Mouse (Mus musculus) layer of hippocampus, postnatal 10 days (tissue): ENCODE data around the gene Stard10. TPM values are rescaled to one million over a fixed set of nuclear protein-coding genes. Genes with fewer than 3 reads are reported as not detected.

Experiments
- DNase-seq, 2 experiments: peaks; one replicate each; pipeline ENCODE4 v3.0.0; 2021; ENCODE audit warnings: low spot score in 2 of 2
- long read RNA-seq: library from polyadenylated mRNA; stranded (forward); transcript quantifications from one replicate; pipeline ENCODE4 v2.0.0, GENCODE M21; 2023
- total RNA-seq, 2 experiments: library from RNA; stranded (reverse); gene quantifications; 2 replicates each; pipeline ENCODE4 v1.2.3; 2021

Gene Stard10
- 10 to 100 TPM; 13.3 to 15.7 TPM for total RNA-seq
- long read RNA-seq, transcript Stard10-201 (7 exons, 1,400 nt): major isoform, 13 of 17 reads
- long read RNA-seq, partial matches to known transcripts: 1 of 17 reads
- long read RNA-seq, other reads (novel, unspliced or antisense): 3 of 17 reads

DNA sequence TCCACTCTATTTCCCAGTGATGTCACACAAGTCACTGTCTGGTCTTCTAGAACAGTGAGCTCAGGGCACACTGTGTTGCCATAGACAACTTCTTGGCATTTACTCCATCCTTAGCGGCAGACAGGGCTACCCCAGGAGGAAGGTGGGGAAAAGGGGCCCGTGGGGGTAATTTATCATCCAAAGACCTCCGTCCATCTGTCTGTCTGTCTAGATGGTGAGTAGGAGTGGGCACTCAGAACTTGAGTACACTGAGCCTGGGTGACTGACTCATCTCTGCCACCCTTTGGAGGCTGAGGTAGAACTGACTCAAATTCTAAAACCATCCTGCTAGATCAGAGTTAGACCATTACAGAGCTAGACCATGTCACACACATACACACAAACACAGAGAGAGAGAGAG is at the start of gene Stard10:
Stard10 (plus strand) TSS at position 73 of the 400 bp plus-strand sequence.
- no peak for DNase-seq

DNA sequence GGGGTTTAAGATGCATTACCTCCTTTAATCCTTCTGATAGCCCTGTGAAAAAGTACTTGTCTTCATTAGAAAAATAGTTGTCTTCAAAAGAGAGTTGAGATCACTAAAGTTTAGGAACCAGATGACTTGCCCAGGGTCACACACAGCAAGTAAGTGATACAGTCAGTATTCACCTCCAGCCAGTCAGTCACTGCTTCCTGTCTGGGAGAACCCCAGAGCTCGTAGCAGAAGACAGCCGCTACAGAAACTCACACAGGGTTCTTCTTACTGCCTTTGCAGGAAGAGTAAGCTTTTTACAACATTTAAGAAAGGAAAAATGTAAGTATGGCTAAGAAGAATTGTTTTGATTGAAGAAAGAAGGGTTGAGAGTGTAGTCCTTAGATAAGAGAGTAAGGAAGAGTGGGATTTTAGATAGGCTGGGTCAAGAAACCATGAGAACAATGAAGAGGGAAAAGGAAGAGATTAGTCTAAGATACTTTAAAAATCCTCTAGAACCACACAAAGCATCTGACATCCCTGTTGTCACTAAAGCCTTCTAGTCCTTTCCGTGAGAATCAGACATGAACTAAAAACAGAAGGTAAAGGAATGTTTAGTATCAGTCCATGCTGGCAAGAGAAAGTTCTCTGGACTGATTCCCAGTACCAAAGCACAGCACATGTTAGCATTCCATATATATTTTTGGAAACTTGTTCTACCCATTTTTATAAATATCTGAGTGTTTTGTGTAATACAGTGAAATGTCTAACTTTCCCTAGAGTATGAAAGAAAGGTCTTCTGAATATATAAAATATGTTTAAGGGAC is 49.2 kb upstream of the Stard10 start:
- DNase-seq: no peak

DNA sequence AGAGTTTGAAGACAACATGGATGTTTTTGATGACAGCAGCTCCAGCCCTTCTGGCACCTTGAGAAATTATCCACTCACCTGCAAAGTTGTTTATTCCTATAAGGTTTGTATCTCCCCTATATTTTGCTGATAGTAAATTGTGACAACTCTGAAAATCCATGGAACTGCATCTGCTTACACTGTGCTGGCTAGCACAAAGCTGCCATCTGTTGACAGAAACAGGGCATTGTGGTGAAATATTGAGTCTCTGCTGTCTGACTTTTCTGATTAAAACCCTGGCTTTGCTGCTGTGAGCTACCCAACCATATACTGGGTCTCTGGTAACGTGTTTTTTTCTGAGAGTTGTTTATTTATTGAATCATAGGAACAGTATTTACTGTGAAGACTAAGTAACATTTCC is 45.3 kb upstream of the Stard10 start:
- no peak for DNase-seq

DNA sequence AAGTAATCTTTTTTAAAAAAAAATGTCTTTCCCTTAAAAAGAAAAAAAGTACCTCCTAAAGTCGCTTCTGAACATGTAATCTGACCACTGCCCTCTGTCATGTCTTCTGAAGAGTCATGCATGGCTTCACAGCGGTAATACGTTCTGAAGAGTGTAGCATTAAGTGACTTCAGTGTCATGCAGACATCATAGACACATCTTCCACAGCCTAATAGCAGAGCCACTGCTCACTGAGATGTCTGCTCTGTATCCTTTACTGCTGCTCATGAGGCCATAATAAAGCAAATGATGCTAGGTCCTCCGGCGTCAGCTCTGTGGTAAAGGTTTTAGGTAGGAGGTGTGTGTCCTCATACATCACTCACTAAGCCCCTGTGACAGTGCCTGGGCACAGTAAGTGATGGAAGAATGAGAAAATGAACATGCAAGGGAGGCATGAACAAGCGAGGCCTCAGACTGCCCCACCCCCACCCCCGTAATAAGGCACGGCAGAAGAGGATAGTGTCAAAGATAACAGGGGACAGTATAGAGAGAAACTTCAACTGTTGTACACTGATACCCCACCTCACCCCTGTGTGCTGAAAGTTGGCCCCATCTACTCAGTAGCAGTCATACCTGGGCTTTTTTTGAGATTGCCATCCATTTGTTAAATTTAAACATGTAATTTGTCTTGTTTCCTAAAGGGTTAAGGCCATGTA is 44.3 kb upstream of the Stard10 start:
- DNase-seq: no peak

DNA sequence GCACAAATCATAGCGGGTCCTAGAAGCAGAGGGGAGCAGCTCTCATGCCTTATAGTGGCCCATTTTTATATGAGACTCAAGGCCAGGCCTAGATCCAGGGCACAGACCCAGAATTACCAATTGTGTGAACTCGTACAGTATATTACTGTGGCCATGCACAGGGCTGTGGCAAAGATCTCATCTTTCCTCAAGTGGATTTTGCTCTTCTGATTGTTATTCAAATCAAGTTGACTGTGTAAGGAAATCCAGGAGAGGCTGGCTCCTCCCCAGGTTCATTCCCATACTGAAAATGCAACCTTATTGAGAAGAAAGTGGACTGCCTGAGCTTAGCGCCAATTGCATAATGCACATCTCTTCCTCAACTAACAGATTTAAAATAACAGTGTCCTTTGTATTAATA is 34.2 kb upstream of the Stard10 start:
- no peak for DNase-seq

DNA sequence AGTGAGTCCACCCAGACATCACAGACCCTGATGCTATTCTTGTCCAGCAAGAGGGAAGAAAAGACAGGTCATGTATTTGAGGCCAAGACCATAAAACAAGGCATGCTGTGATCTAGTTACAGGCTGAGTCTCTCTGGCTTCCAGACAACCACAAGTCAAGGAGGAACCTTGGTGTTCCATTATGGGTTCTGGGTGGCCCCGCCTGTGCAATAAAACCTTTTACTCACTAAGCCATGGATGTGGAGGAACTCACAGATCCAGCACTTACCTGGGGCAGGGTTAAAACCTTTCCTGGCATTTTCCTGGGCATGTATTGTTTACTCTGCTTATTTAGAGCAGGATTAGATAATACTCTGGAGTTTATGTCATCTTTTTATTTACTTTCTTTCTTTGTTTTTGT is 32.4 kb upstream of the Stard10 start:
- DNase-seq: no peak

DNA sequence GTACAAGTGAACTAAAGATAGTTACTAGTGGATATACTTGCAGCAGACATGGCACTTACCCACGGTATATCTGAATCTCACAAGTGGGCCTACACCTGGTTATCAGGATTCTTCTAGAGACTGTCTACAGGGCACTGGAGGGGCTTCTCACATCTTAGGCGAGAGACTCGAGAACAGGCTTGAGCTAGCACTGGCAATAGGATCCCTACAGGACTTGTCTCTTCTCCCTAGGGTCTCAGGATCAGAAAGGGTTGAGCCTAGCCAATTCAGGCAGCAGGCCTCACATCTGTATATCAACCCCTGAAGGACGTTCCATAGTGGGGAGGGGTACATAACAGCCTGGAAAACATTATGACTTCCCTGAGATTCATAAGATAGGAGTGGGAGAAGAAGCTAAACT is 30.0 kb upstream of the Stard10 start:
- no peak for DNase-seq

DNA sequence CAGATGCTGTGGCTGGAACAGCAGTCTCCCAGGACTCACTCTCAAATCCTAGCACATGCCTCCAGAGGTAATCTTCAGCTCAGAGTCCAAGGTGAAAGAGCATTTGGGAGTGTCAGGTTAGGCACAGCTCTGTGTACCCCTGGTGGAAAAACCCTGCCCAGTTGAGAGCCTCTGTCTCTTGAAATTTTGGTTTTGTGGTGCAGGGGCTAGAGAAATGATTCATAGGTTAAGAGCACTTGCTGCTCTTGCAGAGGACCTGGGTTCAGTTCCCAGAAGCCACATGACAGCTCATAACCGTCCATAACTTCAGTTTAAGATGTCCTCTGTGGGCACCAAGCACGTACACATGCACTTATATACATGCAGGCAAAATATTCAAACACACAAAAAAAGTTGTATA is 29.1 kb upstream of the Stard10 start:
- no peak for DNase-seq

DNA sequence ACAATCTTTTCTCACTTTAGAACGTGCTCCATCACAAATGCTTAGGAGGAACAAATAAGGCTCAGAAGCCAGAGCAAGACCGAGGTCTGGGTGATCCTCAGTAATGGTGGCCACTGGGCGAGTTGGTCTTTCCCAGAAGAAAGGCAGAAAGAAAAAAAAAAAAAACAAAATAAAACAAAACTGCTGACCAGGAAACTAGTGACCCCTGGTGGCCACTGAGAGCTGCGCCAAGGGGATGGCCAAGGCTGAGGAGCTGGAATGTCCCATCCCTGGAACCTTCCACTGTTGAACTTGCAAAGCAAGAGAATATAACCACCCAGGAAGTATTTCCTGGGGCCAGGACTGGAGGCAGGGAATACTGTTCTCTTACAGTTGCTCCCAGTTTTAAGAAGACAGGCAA is 28.4 kb upstream of the Stard10 start:
- DNase-seq: peak; percentile 58 to 70

DNA sequence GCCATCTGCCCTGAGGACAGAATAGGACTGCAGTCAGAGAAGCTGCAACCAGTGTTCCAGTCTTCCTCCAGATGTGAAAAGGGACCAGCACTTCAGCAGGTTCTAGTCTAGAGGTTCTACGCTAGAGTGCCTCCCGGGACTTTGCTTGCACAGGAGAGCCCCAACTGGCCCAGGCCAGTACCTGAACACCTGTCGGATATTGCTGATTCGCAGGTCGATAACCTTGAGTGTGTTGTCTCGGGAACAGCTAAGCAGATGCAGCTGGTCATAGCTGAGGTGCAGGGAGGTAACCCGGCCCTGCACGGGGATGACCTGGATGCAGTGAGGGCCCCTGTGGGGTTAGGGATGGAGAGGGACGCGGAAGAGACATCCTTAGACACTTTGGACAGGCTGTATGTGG is 26.5 kb upstream of the Stard10 start:
- DNase-seq: no peak

DNA sequence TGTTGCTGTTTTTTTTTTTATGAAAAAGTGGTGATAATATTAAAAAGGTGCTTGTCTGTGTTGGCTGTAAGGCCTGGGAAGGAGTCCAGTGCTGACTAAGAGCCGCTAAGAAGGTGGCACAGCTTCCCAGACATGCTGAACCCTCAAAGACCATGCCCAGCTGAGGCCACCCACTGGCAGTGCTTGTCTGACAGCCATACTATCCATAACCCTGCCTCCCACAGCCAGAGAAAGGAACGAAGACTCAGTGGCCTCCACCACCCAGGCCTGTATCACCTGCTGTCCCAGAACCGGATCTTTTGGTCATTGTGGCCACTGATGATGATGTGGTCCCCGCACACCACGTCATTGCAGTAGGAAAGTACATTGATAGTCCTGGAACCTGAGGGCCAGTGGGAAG is 25.7 kb upstream of the Stard10 start:
- DNase-seq: no peak

DNA sequence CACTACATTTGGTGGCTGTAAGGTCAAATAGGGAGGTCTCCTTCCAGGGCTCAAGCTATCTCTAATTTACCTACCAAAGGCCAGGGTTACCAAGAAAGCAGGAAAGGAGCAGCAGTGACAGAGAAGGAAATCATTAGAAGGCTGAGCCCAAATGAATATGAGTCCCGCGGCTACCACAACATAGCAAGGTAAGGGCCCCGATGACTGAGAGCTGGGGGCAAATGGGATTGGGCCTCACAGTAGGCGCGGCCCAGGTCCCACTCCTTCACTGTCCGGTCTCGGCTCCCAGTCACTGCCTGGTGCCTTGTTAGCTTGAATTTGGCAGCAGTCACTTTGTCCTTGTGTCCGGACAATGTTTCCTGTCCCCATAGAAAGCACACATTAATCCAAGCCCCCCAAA is 25.2 kb upstream of the Stard10 start:
- DNase-seq: no peak

DNA sequence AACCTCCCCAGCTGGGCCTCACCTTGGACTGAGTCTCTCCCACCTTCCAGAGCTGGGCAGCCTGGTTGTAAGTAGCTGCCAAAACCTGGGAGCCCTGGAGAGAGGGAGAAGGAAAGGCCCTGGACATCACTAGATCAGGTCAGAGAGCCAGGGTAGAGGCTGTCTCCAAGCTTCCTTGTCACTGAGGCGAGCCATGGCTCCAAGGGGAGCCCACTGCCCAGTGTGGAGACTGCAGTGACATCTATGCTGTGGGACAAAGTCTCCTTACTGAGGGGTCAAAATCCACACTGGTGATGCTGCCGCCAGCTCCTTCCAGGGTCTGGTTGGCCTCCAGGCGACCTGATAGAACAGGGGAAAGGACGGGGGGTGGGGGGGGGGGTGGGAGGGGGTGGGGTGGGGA is 24.8 kb upstream of the Stard10 start:
- DNase-seq: no peak

DNA sequence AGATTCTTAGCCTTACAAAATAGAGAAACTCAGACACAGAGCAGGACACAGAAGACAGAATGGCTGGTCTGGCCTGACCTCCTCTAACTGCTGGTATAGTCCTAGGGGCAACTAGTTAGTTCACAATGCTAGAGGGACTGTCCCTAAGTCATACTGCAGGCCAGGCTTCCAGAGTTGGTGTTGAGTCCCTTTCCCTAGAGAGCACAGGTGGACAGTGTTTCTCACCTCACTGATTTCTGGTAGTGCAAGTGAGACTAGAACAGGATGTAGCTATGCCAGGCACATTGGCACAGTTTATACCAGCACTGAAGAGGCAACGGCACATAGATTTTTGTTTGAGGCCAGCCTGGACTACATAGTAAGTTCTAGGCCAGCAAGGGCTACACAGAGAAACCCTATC is 24.2 kb upstream of the Stard10 start:
- DNase-seq: no peak

DNA sequence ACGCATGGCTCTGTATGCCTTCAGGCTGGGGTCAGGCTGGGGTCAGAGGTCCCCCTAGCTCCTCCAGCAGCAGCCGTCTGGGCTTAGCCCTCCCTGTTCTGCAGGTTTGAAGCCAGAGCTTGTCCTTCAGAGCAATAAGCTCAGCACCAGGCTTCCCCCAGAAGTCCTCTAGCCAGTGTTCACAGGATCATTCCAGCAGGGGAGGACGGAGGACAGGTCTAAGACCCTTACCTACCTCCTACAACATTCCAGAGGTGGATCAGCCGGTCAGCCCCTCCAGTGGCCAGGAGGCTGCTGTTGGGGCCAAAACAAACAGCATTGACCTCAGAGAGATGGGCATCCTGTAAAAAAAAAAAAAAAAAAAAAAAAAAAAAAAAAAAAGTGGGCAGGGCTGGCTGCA is 23.7 kb upstream of the Stard10 start:
- no peak for DNase-seq

DNA sequence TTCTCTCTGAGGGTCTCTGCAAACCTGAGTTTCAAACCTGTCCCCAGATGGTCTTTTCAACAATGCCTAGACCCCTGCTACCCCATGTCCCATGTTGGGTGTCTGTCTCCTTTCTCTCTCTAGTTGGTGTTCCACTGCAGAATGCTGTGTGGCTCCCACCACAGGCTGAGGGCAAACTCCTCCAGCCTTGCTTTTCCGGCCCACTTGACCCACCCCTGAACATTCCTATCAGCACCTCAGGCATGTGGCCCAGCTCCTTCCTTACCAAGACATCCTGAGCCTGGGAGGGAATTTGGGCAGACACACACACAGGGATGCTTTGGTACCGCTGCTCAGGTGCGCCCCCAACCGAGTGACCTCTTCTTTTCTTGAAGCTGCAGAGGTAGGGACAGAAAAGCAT is 23.3 kb upstream of the Stard10 start:
- DNase-seq: no peak

DNA sequence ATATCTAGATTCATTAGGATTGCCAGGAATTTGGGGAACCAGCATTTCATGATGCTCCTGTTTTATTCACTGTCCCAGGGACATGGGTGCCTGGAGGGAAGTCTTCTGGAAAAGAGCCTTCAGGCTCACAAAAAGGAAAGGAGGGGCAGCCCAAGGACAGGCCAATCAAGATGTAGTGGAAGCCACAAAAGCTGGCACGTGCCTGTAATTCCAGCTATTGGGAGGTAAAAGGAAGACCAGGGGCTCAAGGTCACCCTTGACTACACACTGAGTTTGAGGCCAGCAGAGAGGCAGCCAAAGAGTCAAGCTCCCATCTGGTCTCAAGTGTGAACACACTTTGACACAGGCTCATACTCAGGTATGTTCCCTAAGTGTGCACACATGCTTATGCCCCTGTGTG is 21.4 kb upstream of the Stard10 start:
- DNase-seq: no peak

DNA sequence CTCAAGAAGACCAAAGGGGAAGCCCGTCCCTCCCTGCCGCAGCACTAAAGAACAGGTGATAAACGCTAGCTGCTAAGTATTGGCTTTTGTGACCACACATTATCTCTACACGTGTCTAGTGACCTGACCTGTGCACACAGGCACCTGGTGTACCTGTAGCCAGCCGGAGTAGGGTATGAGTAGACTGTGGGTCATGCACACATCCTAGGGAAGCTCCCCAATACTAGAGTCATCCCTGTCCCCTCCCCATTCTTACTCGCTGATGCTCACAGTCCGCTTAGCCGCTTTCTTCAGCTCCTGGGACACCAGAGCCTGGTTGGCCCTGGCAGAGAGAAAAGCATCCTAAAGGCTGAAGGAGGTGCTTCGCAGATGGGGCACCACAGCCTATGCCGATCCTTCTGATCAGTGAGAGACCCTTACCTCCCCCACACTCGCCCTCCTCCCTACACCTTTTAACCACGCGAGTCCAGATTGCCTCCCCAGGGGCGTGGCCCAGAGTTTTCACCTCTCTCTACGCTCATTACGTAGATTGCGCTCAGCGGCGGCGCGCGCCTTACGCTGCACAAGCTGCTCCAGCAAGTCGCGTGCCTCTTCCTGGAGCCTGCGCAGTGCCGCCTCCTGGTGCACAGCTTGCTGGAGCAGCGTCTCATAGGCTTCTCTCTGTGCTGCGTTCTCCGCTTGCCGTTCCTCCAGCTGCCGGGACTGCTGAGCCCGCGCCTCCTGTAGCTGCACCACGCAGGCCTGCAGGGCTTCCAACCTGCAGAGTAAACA is 20.4 kb upstream of the Stard10 start:
- DNase-seq: peak; percentile 82 to 88

DNA sequence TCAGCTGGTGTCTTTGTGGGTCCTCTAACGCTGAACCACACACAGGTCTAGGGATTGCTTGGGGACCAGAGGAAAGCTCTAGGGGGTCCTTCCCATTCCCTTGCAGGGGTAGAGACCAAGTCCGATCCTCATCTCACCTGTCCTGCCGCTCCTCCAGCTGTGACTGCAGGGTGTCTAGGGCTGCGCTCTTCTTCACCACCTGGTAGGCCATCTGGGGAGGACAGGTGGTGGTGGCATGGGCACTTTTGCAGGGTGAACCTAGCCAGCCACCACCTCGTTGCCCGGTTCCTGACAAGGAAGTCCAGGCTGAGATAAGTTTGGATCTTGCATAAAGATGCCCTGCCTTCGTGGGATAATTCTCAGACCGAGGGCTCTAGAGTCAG is 19.9 kb upstream of the Stard10 start:
- no peak for DNase-seq

DNA sequence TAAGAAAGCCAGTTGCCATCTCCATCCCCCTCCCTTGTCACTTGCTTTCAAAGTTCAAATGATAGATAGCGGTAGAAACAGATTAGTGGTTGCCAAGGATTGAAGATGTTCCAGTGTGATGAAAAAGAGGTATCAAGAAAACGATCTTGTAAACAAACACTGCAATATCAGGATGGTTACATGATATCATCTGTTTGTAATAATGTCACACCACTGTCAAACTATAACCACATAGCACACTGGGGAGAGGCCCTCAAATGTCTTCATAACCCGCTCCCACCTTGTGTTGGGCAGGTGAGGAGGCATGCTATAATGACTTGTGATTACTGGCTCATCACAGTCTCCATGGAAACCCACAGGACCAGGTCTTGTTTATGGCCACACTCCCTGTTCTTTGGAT is 18.5 kb upstream of the Stard10 start:
- DNase-seq: no peak

DNA sequence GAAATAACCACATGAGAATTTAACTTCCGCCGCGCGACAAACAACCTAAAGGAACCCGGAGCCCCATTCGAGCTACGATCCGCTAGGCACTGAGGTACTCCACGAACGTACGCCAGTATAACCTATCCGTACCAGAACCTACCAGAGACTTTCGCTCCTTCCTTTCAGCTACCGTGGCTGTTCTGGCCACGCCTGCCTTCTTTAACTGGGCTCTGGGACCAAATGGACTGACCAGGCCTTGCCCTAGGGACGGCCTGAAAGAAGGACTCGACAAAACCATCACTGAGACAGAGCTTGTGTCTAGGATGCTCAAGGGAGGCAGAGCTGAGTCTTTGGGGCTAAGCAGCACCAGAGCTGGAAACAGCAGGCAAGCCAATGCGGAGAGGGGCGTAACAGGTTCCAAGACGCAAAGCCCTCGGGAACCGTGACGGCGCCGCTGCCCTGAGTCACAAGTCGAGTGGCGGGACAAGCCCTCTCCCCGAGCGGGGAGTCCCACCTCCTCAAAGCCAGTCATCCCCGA is 15.5 kb upstream of the Stard10 start:
- DNase-seq: no peak
